Mouse (Mus musculus) limb, embryonic 14.5 days (tissue): ENCODE results near the gene Gm10100. TPM values are rescaled to one million over a fixed set of nuclear protein-coding genes. Genes with fewer than 3 reads are reported as not detected.
"Not testable (repeated sequence)": the region's sequence is repeated elsewhere in the genome, so short reads cannot be mapped to it uniquely, and the experiment has no call there.

ENCODE experiments used
- ATAC-seq: fragments of 200-750 bp; cut with Nextera tagmentation; 2 replicates; pipeline ENCODE4 v1.8.0; 2017; ENCODE audit warnings: low read depth, moderate number of reproducible peaks, moderate TSS enrichment; ENCODE audit not compliant: low FRiP score
- DNase-seq: peaks from one replicate; pipeline ENCODE4 v3.0.0-alpha.2; 2015; ENCODE audit warnings: low spot score
- H3K27ac ChIP-seq: fragments of 300-500 bp; sonication (generic); replicated peaks from 2 replicates; pipeline ENCODE4 v1.5.1; 2014; ENCODE audit warnings: low read depth, mild to moderate bottlenecking, low read length, moderate library complexity, mixed read lengths
- H3K27me3 ChIP-seq: fragments of 300-500 bp; sonication (generic); 2 replicates; pipeline ENCODE4 v1.6.1; 2014; ENCODE audit warnings: low read length, mixed read lengths; ENCODE audit not compliant: control insufficient read depth, insufficient read depth
- H3K36me3 ChIP-seq: fragments of 300-500 bp; sonication (generic); 2 replicates; pipeline ENCODE4 v1.6.1; 2014; ENCODE audit warnings: mild to moderate bottlenecking, low read length, moderate library complexity, mixed read lengths; ENCODE audit not compliant: control insufficient read depth, insufficient read depth
- H3K4me1 ChIP-seq: fragments of 300-500 bp; sonication (generic); 2 replicates; pipeline ENCODE4 v1.6.1; 2014; ENCODE audit warnings: antibody characterized with exemption, low read length, mixed read lengths; ENCODE audit not compliant: control insufficient read depth, insufficient read depth
- H3K4me2 ChIP-seq: fragments of 300-500 bp; sonication (generic); replicated peaks from 2 replicates; pipeline ENCODE4 v1.6.1; 2014; ENCODE audit warnings: low read depth, mild to moderate bottlenecking, low read length, moderate library complexity; ENCODE audit not compliant: severe bottlenecking
- H3K4me3 ChIP-seq: fragments of 300-500 bp; sonication (generic); replicated peaks from 2 replicates; pipeline ENCODE4 v1.5.1; 2014; ENCODE audit warnings: low read length
- H3K9ac ChIP-seq: fragments of 300-500 bp; sonication (generic); 2 replicates; pipeline ENCODE4 v1.6.1; 2014; ENCODE audit warnings: mild to moderate bottlenecking, low read depth, low read length, moderate library complexity; ENCODE audit not compliant: severe bottlenecking
- H3K9me3 ChIP-seq: fragments of 300-500 bp; sonication (generic); 2 replicates; pipeline ENCODE4 v1.6.1; 2016; ENCODE audit warnings: low read length; ENCODE audit not compliant: control insufficient read depth
- POLR2A ChIP-seq: fragments of 200-500 bp; IDR thresholded peaks from 2 replicates; pipeline ENCODE4 v1.8.0; 2012; ENCODE audit warnings: inconsistent platforms, mild to moderate bottlenecking, moderate library complexity, borderline replicate concordance; ENCODE audit not compliant: insufficient read depth, insufficient read length; ENCODE audit errors: extremely low read depth
- WGBS: fragments of 180-500 bp; shearing (Covaris S2); extraction: QIAGEN DNeasy Blood & Tissue Kit; methylation state at CpG from one replicate; pipeline ENCODE4 v1.1.7; 2014; 5-methylcytosine and 5-hydroxymethylcytosine counted together
- polyA plus RNA-seq, 2 experiments: library from polyadenylated mRNA; depleted of rRNA in 1 of 2; stranded (reverse) in 1 of 2; unstranded in 1 of 2; fragments of >200 nt; fragmentation: Nextera tagmentation in 1 of 2; extraction: Ambion mirVana in 1 of 2; gene quantifications; 2 replicates each; pipeline versions ENCODE4 v1.2.1 to v1.2.3; 2012 to 2014

Gene Gm10100
- polyA plus RNA-seq, 2 experiments: not detected

DNA sequence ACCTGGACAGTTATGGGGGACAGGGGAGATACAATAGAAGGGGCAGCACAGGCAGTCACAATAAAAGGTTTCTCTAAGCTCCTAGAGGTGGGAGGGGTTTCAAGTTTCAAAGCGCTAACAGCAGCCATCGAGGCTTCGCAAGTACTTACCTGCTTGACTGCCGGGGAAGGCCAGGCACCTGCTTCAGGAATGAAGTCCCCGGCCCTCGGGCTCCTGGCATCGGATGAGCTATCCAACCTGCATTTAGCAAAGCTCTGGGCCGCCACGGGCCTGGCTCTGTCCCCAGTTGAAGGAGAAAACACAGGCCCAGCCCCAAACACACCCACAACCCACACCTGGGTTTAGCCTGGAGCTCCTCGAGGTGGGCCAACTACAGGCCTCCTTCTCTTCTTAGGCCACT lies 39.3 kb upstream of the Gm10100 start:
- peaks cover 8% of the 10 kb centered on the region for H3K4me1 ChIP-seq
- H3K9ac ChIP-seq: no peak overlapping the region
- H3K9me3 ChIP-seq: no peaks in the 10 kb centered on the region
- ATAC-seq (no peak), DNase-seq (no peak)
- H3K36me3 ChIP-seq: no peaks in the 10 kb centered on the region
- no peak overlapping the region for H3K4me3 ChIP-seq
- 14% methylated on average over 10 of the region's 10 CpGs for WGBS
- no peak for TF ChIP-seq POLR2A
- H3K4me2 ChIP-seq: no peak overlapping the region
- H3K27me3 ChIP-seq: peaks cover 29% of the 10 kb centered on the region
- no peak overlapping the region for H3K27ac ChIP-seq

DNA sequence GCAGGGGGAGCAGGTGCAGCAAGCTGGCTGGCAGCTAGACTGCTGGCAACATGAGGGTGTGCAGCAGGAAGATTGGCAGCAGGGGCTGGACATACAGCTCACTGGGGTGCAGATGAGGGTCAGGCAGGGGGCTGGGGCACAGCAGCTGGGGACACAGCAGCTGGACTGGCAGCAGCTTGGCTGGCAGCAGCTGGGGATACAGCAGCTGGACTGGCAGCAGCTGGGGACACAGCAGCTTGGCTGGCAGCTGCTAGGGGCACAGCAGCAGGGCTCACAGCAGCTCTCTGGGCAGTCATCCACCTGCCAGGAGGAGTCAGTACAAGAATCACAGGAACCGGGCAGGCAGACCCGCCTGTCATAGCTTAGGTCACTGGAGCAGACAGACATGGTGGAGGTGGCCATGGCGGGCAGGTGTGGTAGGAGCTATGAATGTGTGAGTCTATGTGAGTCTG lies 35.9 kb upstream of the Gm10100 start, which contains the start of gene Gm19402:
Gm19402 (minus strand) TSS at position 402 of the 452 bp plus-strand sequence.
- H3K27me3 ChIP-seq: peaks cover 25% of the 10 kb centered on the region
- H3K9ac ChIP-seq, H3K36me3 ChIP-seq, H3K4me3 ChIP-seq, ATAC-seq, DNase-seq, H3K9me3 ChIP-seq, H3K4me2 ChIP-seq, H3K4me1 ChIP-seq, H3K27ac ChIP-seq: not testable (repeated sequence)
- 80% methylated on average over 3 of the region's 3 CpGs for WGBS

DNA sequence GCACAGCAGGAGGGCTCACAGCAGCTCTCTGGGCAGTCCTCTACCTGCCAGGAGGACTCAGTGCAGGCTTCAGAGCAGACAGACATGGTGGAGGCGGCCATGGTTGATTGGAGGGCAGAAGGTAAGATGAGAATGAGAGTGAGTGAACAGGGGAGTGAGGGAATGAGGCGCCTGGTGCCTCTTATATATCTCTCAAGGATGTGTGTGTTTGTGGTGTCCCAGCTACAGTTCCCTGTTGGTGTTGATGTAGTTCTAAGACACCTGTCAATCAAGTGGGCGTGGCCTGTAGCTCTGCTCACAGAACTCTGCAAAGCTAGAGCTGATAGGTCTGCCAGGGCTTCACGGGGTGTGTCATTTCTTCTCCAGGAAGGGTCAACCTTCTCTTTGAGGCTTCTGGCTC lies 29.2 kb upstream of the Gm10100 start, which contains the start of gene Gm9508:
Gm9508 (minus strand) TSS at position 101 of the 400 bp plus-strand sequence.
- no peaks in the 10 kb centered on the region for H3K9me3 ChIP-seq
- no peak for TF ChIP-seq POLR2A
- H3K4me1 ChIP-seq: 0 out of 2 replicates have a peak, but pooled peaks cover 3% of the 10 kb centered on the region
- H3K4me3 ChIP-seq: no peak within 1 kb of the TSS
- no peak within 1 kb of the TSS for H3K27ac ChIP-seq
- H3K36me3 ChIP-seq: no peaks in the 10 kb centered on the region
- WGBS: 30% methylated on average over 4 of the region's 4 CpGs
- H3K9ac ChIP-seq: no peak within 1 kb of the TSS
- ATAC-seq (no peak), DNase-seq (no peak)
- H3K4me2 ChIP-seq: no peak within 1 kb of the TSS
- H3K27me3 ChIP-seq: no peaks in the 10 kb centered on the region

DNA sequence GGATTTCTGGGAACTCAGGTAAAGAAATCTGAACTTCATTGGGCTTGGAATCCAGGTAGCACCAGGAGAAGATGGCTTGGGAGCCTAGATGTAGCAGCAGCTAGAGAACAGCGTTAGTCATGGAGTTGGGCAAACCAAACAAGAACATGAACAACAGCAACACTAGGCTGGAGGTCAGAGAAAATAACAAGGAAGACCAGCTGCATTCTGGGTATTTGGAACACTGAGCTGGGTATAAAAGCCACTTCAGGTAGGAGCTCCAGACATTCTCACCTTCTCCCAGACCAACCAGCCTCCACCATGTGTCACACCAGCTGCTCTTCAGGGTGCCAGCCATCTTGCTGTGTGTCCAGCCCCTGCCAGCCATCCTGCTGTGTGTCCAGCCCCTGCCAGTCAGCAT lies 20.0 kb upstream of the Gm10100 start, which contains the start of gene Gm10272:
Gm10272 (plus strand) TSS at position 301 of the 400 bp plus-strand sequence.
- WGBS: 84% methylated on average over 1 of the region's 1 CpGs
- Histone ChIP-seq H3K27me3 (no peaks in the 10 kb centered on the region), H3K9ac (no peak within 1 kb of the TSS), H3K27ac (no peak within 1 kb of the TSS), H3K36me3 (no peaks in the 10 kb centered on the region), H3K4me3 (no peak within 1 kb of the TSS), H3K4me1 (no peaks in the 10 kb centered on the region), H3K4me2 (no peak within 1 kb of the TSS), H3K9me3 (peaks cover 5% of the 10 kb centered on the region; the same call in 1 of the 2 replicates)
- TF ChIP-seq POLR2A: no peak
- no peak for DNase-seq
- ATAC-seq: no peak

DNA sequence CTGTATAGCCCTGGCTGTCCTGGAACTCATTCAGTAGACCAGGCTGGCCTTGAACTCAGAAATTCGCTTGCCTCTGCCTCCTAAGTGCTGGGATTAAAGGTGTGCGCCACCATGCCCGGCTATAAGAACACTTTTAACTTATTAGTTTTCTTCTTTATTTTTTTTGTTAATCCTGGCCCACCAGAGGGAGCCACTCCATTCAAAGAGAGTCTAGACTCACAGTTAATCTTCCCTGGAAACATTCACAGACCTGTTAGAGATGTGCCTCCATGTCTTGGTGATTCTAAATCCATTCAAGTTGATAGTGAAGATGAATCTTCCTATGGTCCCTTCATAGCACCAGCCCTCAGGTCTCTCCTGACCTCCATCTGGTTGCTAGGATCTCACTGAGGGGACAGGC lies 16.5 kb upstream of the Gm10100 start:
- Histone ChIP-seq H3K27ac (no peak overlapping the region), H3K27me3 (no peaks in the 10 kb centered on the region), H3K36me3 (no peaks in the 10 kb centered on the region), H3K9ac (no peak overlapping the region), H3K9me3 (no peaks in the 10 kb centered on the region), H3K4me2 (no peak overlapping the region), H3K4me1 (no peaks in the 10 kb centered on the region), H3K4me3 (no peak overlapping the region)
- ATAC-seq (no peak), DNase-seq (no peak)
- no peak for TF ChIP-seq POLR2A
- WGBS: 73% methylated on average over 3 of the region's 3 CpGs

DNA sequence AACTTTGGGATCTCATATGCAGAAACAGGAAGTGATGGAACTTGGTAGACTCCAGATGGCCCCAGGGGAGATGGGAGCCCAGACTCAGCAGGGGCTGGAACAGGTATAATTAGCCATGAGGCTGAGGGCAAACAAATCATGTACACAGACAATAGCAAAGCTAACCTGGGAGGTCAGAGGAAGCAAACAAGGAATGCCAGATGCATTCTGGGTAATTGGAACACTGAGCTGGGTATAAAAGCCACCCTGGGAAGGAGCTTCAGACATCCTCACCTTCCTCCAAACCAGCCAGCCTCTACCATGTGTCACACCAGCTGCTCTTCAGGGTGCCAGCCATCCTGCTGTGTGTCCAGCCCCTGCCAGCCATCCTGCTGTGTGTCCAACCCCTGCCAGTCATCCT lies 15.1 kb upstream of the Gm10100 start, which contains the start of gene Gm10024:
Gm10024 (plus strand) TSS at position 301 of the 400 bp plus-strand sequence.
- not testable (repeated sequence) for H3K9ac ChIP-seq, H3K27ac ChIP-seq, H3K27me3 ChIP-seq, H3K4me3 ChIP-seq, H3K9me3 ChIP-seq, DNase-seq, ATAC-seq, H3K4me1 ChIP-seq, H3K4me2 ChIP-seq, H3K36me3 ChIP-seq
